Comparison of ENCODE assay signal across 20 mouse cellular contexts in genomic region chr11:97547957-97548706, GRCm38 (mm10). TPM values are rescaled to one million over a fixed set of nuclear protein-coding genes. Genes with fewer than 3 reads are reported as not detected.
DNase-seq lines count a peak whose midpoint lies in the region; ATAC-seq lines count a peak whose summit lies in the region.
"Had no signal": no experiment of that assay in that cellular context is flagged by ENCODE, and none has a peak within 500 bp of the region (broad histone marks: within the 10 kb centered on the region; RNA-seq: fewer than 3 reads in every experiment).

No protein-coding gene starts in this region.

- WGBS in midbrain, embryonic 10.5 days, result 63% methylated on average over 12 of the region's 12 CpGs
- 66% methylated on average over 12 of the region's 12 CpGs for WGBS in midbrain, embryonic 14.5 days

- no peak overlapping the region for H3K9ac ChIP-seq in midbrain, embryonic 14.5 days (replicated peaks; ENCODE audit: low read length)
- H3K9ac ChIP-seq: heart, embryonic 15.5 days; liver, embryonic 14.5 days had no signal

- no peak overlapping the region for H3K4me2 ChIP-seq in midbrain, embryonic 14.5 days (ENCODE audit: low read length)

- H3K9me3 ChIP-seq in midbrain, embryonic 10.5 days (replicated peaks), result no peaks in the 10 kb centered on the region
- H3K9me3 ChIP-seq in midbrain, embryonic 14.5 days (ENCODE audit: control insufficient read depth, low read length), result no peaks in the 10 kb centered on the region
- H3K9me3 ChIP-seq: heart, embryonic 15.5 days; hindbrain, embryonic 15.5 days had no signal

- H3K36me3 ChIP-seq in midbrain, embryonic 10.5 days, result no peaks in the 10 kb centered on the region
- peaks cover 27% of the 10 kb centered on the region for H3K36me3 ChIP-seq in midbrain, embryonic 14.5 days (ENCODE audit: control insufficient read depth, insufficient read depth, low read length)
- H3K36me3 ChIP-seq: heart, embryonic 15.5 days; hindbrain, embryonic 15.5 days had no signal

- no peak for ATAC-seq in midbrain, embryonic 14.5 days (ENCODE audit: low FRiP score, low TSS enrichment)
- ATAC-seq: lung, postnatal 0 days had no signal

- H3K4me1 ChIP-seq in midbrain, embryonic 10.5 days, result peaks cover 94% of the 10 kb centered on the region
- peaks cover 32% of the 10 kb centered on the region for H3K4me1 ChIP-seq in midbrain, embryonic 14.5 days (ENCODE audit: control insufficient read depth, insufficient read depth, low read length)

- 0 out of 2 replicates have a peak overlapping the region, but pooled peaks have one; percentile 14 for H3K4me3 ChIP-seq in midbrain, embryonic 10.5 days
- H3K4me3 ChIP-seq in midbrain, embryonic 14.5 days (replicated peaks; ENCODE audit: low read depth, low read length), result no peak overlapping the region

- peak overlapping the region; percentile 38; the same call in 1 of the 2 replicates for H3K27ac ChIP-seq in midbrain, embryonic 10.5 days (replicated peaks)
- no peak overlapping the region for H3K27ac ChIP-seq in midbrain, embryonic 14.5 days (replicated peaks; ENCODE audit: low read depth, low read length)
- H3K27ac ChIP-seq: heart, embryonic 15.5 days; hindbrain, embryonic 15.5 days; liver, embryonic 14.5 days had no signal

- DNase-seq in embryo, embryonic 11 days, result peak; percentile 1
- DNase-seq in embryo, embryonic 10.5 days (ENCODE audit: low spot score), result no peak
- no peak for DNase-seq in midbrain, embryonic 10.5 days (ENCODE audit: low spot score)
- DNase-seq in midbrain, embryonic 14.5 days, result no peak
- DNase-seq in cerebellum, adult 9-10 months, result peak; percentile 79
- no peak for DNase-seq in spleen, postnatal 36 days (ENCODE audit: low spot score in 2 of 2)
- no peak for DNase-seq in heart, adult 18-20 months
- DNase-seq: adrenal gland, postnatal 10 days; kidney, postnatal 4 days; layer of hippocampus, postnatal 36 days; right cerebral cortex, adult 18-20 months; spleen, adult 18-20 months; thymus, postnatal 14 days had no signal

- H3K27me3 ChIP-seq in midbrain, embryonic 10.5 days (ENCODE audit: low read depth, poor library complexity, severe bottlenecking), result peaks cover 100% of the 10 kb centered on the region
- H3K27me3 ChIP-seq in midbrain, embryonic 14.5 days (ENCODE audit: control insufficient read depth, insufficient read depth, low read length), result peaks cover 25% of the 10 kb centered on the region

RNA-seq across cellular contexts. Expression of gene Srcin1, which starts 27.9 kb away (rescaled TPM):
- polyA plus RNA-seq in midbrain, embryonic 10.5 days (2016; fragmentation: Nextera tagmentation; extraction: Ambion mirVana), result 0.89 and 1.6 TPM in 2 replicates
- 9.6 and 15.1 TPM in 2 replicates for polyA plus RNA-seq in midbrain, embryonic 14.5 days (2014; fragmentation: Nextera tagmentation; extraction: Ambion mirVana)
- under 1 TPM; 0.18 to 0.25 TPM for total RNA-seq in heart, adult 18-20 months (2021)
- total RNA-seq: granulocyte monocyte progenitor cell, adult 5-6 weeks; megakaryocyte, adult 5-6 weeks had no signal

RNA-seq across cellular contexts. Expression of gene 4933428G20Rik, which starts 48.0 kb away (rescaled TPM):
- polyA plus RNA-seq in midbrain, embryonic 10.5 days (2016; fragmentation: Nextera tagmentation; extraction: Ambion mirVana), result 0.25 and 0.28 TPM in 2 replicates
- 0.51 TPM in 1 of 2 replicates, not detected in the other for polyA plus RNA-seq in midbrain, embryonic 14.5 days (2014; fragmentation: Nextera tagmentation; extraction: Ambion mirVana)
- total RNA-seq in heart, adult 18-20 months (2021), result not detected
- total RNA-seq: granulocyte monocyte progenitor cell, adult 5-6 weeks; layer of hippocampus, postnatal 36 days; megakaryocyte, adult 5-6 weeks had no signal
- polyA plus RNA-seq: limb, embryonic 11.5 days had no signal

Comparison
In these comparisons a context has a peak if more than half of its experiments do, and no peak if none do; other contexts are left out.
1. DNase-seq: peak in embryo, embryonic 11 days (single experiment) and cerebellum, adult 9-10 months (single experiment); none in embryo, embryonic 10.5 days (single experiment), midbrain, embryonic 10.5 days (single experiment), midbrain, embryonic 14.5 days (single experiment), spleen, postnatal 36 days (0 of 2) and heart, adult 18-20 months (0 of 2).